Mouse (Mus musculus): ENCODE measurements around the gene Tmem262. TPM values are rescaled to one million over a fixed set of nuclear protein-coding genes. Genes with fewer than 3 reads are reported as not detected.

Tmem262 gene
- polyA plus RNA-seq, 1 experiment from 2014 or later: not detected

DNA sequence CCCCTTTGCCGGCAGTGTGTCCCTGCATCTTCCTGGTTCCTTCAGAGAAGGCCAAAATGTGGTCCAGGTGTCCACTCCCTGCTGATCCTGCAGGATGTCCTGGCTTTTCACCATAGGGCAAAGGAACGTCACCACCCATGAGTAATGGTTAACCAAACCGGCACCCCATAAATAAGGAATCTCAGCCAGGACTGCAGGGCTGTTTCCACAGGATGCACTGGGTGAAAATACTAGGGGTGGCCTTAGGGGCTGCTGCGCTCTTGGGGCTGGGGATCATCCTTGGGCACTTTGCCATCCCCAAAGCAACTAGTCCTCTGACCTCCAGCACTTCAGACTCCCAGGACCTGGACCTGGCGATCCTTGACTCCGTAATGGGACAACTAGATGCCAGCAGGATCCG is 25.8 kb downstream of the Tmem262 start, which contains the start of gene Naaladl1:
Gene Naaladl1 (plus strand): TSS at position 197 of the 400 bp plus-strand sequence.
- Histone ChIP-seq H3K4me1 (ENCODE audit: control insufficient read depth, insufficient read depth, low read length) (no peaks in the 10 kb centered on the region), H3K9ac (ENCODE audit: low read length) (no peak within 1 kb of the TSS), H3K27me3 (ENCODE audit: control insufficient read depth, insufficient read depth, low read length) (no peaks in the 10 kb centered on the region), H3K36me3 (ENCODE audit: control insufficient read depth, insufficient read depth) (no peaks in the 10 kb centered on the region), H3K27ac (ENCODE audit: low read length) (no peak within 1 kb of the TSS), H3K4me2 (ENCODE audit: low read depth, low read length) (no peak within 1 kb of the TSS), H3K4me3 (ENCODE audit: low read length) (no peak within 1 kb of the TSS), H3K9me3 (replicated peaks; ENCODE audit: control insufficient read depth, low read length) (no peaks in the 10 kb centered on the region)
- ATAC-seq (replicated peaks; ENCODE audit: extremely low read depth, insufficient read depth, low FRiP score): no peak
- WGBS: 80% methylated on average over 7 of the region's 7 CpGs

DNA sequence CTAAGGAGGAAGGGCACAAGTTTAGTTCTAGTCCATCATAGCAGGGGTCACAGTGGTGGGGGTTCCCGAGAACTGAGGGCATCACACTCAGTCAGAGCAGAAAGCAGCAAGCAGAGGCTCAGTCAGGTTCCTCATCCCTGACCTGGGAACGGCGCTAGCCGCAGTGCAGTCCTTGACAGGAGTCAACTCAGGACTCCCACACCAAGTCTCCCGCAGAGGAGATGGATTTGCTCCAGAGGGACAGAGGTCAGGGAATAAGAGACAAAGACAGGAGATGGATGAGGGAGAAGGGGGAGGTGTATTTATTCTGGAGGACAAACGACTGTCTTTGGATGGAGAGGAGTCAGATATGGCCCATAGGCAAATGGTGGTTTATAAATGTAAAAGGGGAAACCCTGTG is 33.3 kb downstream of the Tmem262 start:
- no peak for ATAC-seq (replicated peaks; ENCODE audit: extremely low read depth, insufficient read depth, low FRiP score)
- H3K9me3 ChIP-seq (replicated peaks; ENCODE audit: control insufficient read depth, low read length): no peaks in the 10 kb centered on the region
- H3K4me2 ChIP-seq (ENCODE audit: low read depth, low read length): no peak overlapping the region
- H3K27me3 ChIP-seq (ENCODE audit: control insufficient read depth, insufficient read depth, low read length): no peaks in the 10 kb centered on the region
- H3K27ac ChIP-seq (ENCODE audit: low read length): no peak overlapping the region
- 52% methylated on average over 6 of the region's 6 CpGs for WGBS
- H3K9ac ChIP-seq (ENCODE audit: low read length): no peak overlapping the region
- H3K36me3 ChIP-seq (ENCODE audit: control insufficient read depth, insufficient read depth): peaks cover 17% of the 10 kb centered on the region
- H3K4me1 ChIP-seq (ENCODE audit: control insufficient read depth, insufficient read depth, low read length): peaks cover 17% of the 10 kb centered on the region
- no peak overlapping the region for H3K4me3 ChIP-seq (ENCODE audit: low read length)

DNA sequence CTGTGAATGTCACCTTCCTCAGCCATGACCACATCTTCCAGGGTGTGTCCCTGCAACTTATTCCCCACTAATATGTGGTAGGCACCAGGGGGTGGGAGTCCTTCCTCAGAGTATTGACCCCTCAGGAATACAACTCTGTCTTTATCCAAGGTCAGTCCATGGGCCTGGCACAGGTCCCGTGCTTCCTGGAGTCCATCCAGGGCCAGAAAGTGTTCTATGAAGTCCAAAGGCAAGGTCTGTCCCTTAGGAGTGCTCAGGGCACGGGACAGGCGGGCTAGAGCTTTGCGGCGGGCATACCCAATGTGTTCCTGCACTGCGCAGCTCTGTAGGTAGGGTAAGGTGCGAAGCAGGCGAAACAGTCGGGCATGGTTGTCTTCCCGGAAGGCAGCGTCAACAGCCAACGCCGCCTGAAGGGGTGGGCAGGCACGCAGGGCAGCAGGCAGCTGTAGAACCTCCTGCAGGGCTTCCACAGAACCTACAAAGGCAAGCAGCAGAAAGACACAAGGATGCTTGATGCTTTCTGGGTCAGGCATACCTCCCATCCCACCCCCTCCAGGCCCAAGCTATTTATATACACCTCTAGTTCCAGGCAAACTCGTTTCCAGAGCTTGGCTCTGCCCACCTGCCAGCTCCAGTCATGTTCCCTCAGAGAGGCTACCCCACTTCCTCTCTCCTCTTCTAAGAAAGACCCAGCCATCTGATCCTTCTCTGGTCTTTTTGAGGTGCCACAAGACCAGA is 36.4 kb downstream of the Tmem262 start:
- peak overlapping the region; percentile 92 for H3K4me2 ChIP-seq (ENCODE audit: low read depth, low read length)
- peak overlapping the region; percentile 45; the same call in 1 of the 2 replicates for H3K27ac ChIP-seq (ENCODE audit: low read length)
- WGBS: 82% methylated on average over 15 of the region's 15 CpGs
- no peak overlapping the region for H3K4me3 ChIP-seq (ENCODE audit: low read length)
- H3K27me3 ChIP-seq (ENCODE audit: control insufficient read depth, insufficient read depth, low read length): no peaks in the 10 kb centered on the region
- ATAC-seq (replicated peaks; ENCODE audit: extremely low read depth, insufficient read depth, low FRiP score): no peak
- peaks cover 22% of the 10 kb centered on the region for H3K4me1 ChIP-seq (ENCODE audit: control insufficient read depth, insufficient read depth, low read length)
- no peaks in the 10 kb centered on the region for H3K9me3 ChIP-seq (replicated peaks; ENCODE audit: control insufficient read depth, low read length)
- H3K36me3 ChIP-seq (ENCODE audit: control insufficient read depth, insufficient read depth): peaks cover 17% of the 10 kb centered on the region
- peak overlapping the region; percentile 59 for H3K9ac ChIP-seq (ENCODE audit: low read length)

DNA sequence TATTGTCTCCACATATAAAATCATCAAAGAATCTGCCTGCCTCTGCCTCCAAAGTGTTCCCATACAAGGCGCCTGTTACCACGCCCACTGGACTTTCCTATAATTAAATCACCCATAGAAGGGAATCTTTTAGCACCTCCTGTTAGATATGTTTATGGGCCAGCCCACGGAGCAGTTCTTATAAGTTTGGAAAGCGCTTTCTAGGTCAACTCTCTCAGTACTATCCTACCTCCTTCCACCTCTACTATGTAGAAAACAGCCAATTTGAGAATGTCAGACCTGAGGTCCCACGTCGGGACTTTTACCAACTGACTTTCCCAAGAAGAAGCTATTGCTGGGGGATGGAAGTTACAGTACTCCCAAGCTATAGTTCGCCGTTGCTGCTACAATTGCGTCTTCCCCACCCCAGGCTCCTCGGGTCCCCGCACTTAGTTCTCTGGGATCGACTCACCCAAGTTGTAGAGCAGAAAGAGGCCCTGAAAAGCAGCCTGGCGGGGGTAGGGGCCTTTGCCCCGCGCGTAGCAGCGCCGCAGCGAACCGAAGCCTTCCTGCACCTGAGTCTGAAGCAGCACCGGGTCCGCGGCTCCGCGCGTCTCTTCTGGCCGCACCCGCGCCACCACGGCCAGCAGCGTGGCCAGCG is 37.6 kb downstream of the Tmem262 start:
- peak overlapping the region; percentile 87 for H3K9ac ChIP-seq (ENCODE audit: low read length)
- ATAC-seq (replicated peaks; ENCODE audit: extremely low read depth, insufficient read depth, low FRiP score): no peak
- peak overlapping the region; percentile 97 for H3K27ac ChIP-seq (ENCODE audit: low read length)
- H3K27me3 ChIP-seq (ENCODE audit: control insufficient read depth, insufficient read depth, low read length): no peaks in the 10 kb centered on the region
- H3K4me2 ChIP-seq (ENCODE audit: low read depth, low read length): peak overlapping the region; percentile 92
- WGBS: 4% methylated on average over 32 of the region's 32 CpGs
- peaks cover 22% of the 10 kb centered on the region for H3K4me1 ChIP-seq (ENCODE audit: control insufficient read depth, insufficient read depth, low read length)
- H3K9me3 ChIP-seq (replicated peaks; ENCODE audit: control insufficient read depth, low read length): no peaks in the 10 kb centered on the region
- peaks cover 17% of the 10 kb centered on the region for H3K36me3 ChIP-seq (ENCODE audit: control insufficient read depth, insufficient read depth)
- H3K4me3 ChIP-seq (ENCODE audit: low read length): peak overlapping the region; percentile 86

DNA sequence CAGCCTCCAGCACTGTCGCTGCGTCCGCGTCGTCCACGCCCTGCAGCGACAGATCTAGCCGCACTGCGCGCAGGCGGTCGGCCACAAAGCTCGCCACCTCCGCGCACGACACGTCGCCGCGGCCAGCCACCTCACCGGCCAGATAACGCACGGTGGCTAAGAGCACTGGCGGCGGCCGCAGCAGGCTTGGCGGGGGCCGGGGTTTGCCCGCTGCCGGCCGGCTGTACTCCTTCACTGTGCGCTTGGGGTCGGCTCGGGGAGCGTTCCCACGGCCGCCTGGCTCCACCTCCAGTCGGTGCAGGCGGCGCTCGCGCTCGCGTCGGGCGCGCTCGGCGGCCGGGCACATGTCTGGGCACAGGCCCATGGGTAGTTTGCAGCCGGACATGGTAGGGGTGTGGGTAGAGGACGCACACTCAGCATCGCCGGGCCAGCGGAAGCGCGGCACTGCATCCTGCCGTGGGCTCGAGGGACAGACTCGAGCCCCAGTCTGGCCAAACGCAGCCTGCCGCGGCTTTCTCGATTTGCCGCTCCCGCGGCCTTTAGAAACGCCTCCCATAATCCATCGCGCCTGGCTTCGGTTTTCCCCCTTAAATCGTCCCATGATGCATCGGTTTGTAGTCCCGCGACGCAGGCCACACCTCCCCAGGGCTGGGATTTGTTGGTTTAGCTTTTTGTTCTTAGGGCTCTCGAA is 38.3 kb downstream of the Tmem262 start, which contains the start of gene Sac3d1:
Gene Sac3d1 (minus strand): TSS at position 665 of the 691 bp plus-strand sequence.
- Histone ChIP-seq H3K9me3 (replicated peaks; ENCODE audit: control insufficient read depth, low read length) (no peaks in the 10 kb centered on the region), H3K27me3 (ENCODE audit: control insufficient read depth, insufficient read depth, low read length) (no peaks in the 10 kb centered on the region), H3K9ac (ENCODE audit: low read length) (peak within 1 kb of the TSS; percentile 87), H3K4me2 (ENCODE audit: low read depth, low read length) (peak within 1 kb of the TSS; percentile 92), H3K27ac (ENCODE audit: low read length) (peak within 1 kb of the TSS; percentile 97), H3K4me3 (ENCODE audit: low read length) (peak within 1 kb of the TSS; percentile 86), H3K4me1 (ENCODE audit: control insufficient read depth, insufficient read depth, low read length) (peaks cover 22% of the 10 kb centered on the region), H3K36me3 (ENCODE audit: control insufficient read depth, insufficient read depth) (peaks cover 17% of the 10 kb centered on the region)
- ATAC-seq (replicated peaks; ENCODE audit: extremely low read depth, insufficient read depth, low FRiP score): peak; percentile 89
- under 1% methylated on average over 77 of the region's 77 CpGs for WGBS

DNA sequence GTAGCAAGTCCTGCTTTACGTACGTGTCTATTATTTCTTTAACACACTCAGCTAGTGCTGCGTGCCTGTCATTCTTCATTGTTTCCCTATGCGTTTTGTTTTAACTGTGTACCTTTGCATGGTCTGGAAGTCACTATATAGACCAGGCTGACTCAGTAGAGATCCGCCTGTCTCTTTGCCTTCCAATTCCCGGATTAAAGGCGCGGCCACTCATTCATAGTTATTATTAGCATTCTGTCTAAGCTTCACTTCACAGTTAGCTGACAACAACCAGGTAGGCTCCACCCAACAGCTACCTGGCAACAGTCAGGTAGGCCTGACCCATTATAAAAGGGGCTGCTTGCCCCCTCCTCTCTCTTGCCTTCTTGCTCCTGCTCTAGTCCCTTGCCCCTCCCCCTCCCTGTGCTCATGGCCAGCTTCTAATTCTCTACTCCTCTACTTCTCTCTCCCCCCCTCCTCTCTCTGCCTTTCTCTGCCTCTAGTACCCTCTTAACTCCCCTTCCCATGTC is 38.9 kb downstream of the Tmem262 start:
- Histone ChIP-seq H3K4me2 (ENCODE audit: low read depth, low read length) (peak overlapping the region; percentile 92), H3K27me3 (ENCODE audit: control insufficient read depth, insufficient read depth, low read length) (no peaks in the 10 kb centered on the region), H3K9me3 (replicated peaks; ENCODE audit: control insufficient read depth, low read length) (no peaks in the 10 kb centered on the region), H3K36me3 (ENCODE audit: control insufficient read depth, insufficient read depth) (peaks cover 17% of the 10 kb centered on the region), H3K4me1 (ENCODE audit: control insufficient read depth, insufficient read depth, low read length) (peaks cover 22% of the 10 kb centered on the region), H3K4me3 (ENCODE audit: low read length) (peak overlapping the region; percentile 86), H3K9ac (ENCODE audit: low read length) (peak overlapping the region; percentile 87), H3K27ac (ENCODE audit: low read length) (peak overlapping the region; percentile 97)
- 2% methylated on average over 8 of the region's 8 CpGs for WGBS
- ATAC-seq (replicated peaks; ENCODE audit: extremely low read depth, insufficient read depth, low FRiP score): peak; percentile 9; the same call in 1 of the 2 replicates

DNA sequence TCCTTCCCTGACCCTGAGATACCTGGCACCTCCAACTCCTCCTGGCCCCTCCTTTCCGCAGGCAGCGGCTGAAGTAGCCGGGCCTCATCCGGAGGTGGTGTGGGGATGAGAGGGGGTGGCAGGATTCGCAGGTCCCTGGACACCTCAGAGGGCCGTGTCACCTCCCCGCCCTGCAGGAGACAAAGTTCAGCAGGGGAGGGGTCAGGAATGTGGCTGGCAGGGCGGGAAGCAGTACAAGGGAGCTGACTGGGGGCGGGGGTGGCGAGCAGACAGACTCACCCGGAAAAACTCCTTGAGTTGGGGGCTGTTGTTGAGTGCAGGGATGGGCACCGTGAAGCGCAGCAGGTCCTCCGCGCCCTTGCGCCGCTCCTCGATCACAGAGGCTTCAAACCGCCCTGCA is 41.9 kb downstream of the Tmem262 start:
- H3K9ac ChIP-seq (ENCODE audit: low read length): no peak overlapping the region
- ATAC-seq (replicated peaks; ENCODE audit: extremely low read depth, insufficient read depth, low FRiP score): no peak
- H3K36me3 ChIP-seq (ENCODE audit: control insufficient read depth, insufficient read depth): no peaks in the 10 kb centered on the region
- peaks cover 13% of the 10 kb centered on the region for H3K4me1 ChIP-seq (ENCODE audit: control insufficient read depth, insufficient read depth, low read length)
- no peak overlapping the region for H3K4me2 ChIP-seq (ENCODE audit: low read depth, low read length)
- WGBS: 32% methylated on average over 19 of the region's 19 CpGs
- H3K4me3 ChIP-seq (ENCODE audit: low read length): no peak overlapping the region
- no peak overlapping the region for H3K27ac ChIP-seq (ENCODE audit: low read length)
- H3K27me3 ChIP-seq (ENCODE audit: control insufficient read depth, insufficient read depth, low read length): no peaks in the 10 kb centered on the region
- H3K9me3 ChIP-seq (replicated peaks; ENCODE audit: control insufficient read depth, low read length): 0 out of 2 replicates have a peak, but pooled peaks cover 4% of the 10 kb centered on the region

DNA sequence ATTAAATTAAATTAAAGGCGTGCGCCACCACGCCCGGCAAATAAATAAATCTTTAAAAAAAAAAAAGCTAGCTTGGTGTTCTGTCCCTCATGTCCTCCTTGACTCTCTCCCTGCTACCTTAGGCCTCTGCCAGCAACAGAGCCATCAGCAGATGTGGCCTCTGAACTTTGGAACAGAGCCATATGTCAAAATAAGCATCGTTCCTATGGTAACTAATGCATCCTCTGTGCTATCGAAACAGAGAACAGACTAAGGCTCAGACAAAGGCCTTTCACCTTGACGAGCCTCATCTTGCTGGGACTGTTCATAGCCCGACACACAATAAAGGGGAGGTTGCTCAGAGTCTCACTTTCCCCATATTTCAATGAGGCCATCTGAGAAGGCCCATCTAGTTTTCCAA is 43.5 kb downstream of the Tmem262 start:
- Histone ChIP-seq H3K4me1 (ENCODE audit: control insufficient read depth, insufficient read depth, low read length) (peaks cover 5% of the 10 kb centered on the region; the same call in 1 of the 2 replicates), H3K4me2 (ENCODE audit: low read depth, low read length) (no peak overlapping the region), H3K36me3 (ENCODE audit: control insufficient read depth, insufficient read depth) (no peaks in the 10 kb centered on the region), H3K27me3 (ENCODE audit: control insufficient read depth, insufficient read depth, low read length) (no peaks in the 10 kb centered on the region), H3K9ac (ENCODE audit: low read length) (0 out of 2 replicates have a peak overlapping the region, but pooled peaks have one; percentile 6), H3K27ac (ENCODE audit: low read length) (no peak overlapping the region), H3K4me3 (ENCODE audit: low read length) (no peak overlapping the region), H3K9me3 (replicated peaks; ENCODE audit: control insufficient read depth, low read length) (0 out of 2 replicates have a peak, but pooled peaks cover 4% of the 10 kb centered on the region)
- no peak for ATAC-seq (replicated peaks; ENCODE audit: extremely low read depth, insufficient read depth, low FRiP score)
- 79% methylated on average over 8 of the region's 8 CpGs for WGBS
